Mouse (Mus musculus) heart, adult 2 months (tissue): ENCODE data around the gene Prickle1. TPM values are rescaled to one million over a fixed set of nuclear protein-coding genes. Genes with fewer than 3 reads are reported as not detected.

Experiments
- DNase-seq, 2 experiments: peaks; one replicate each; pipeline ENCODE4 v3.0.0; 2021
- H3K27ac ChIP-seq: fragments of 200-600 bp; 2 replicates; pipeline ENCODE4 v1.8.1; 2022
- H3K27me3 ChIP-seq: fragments of 200-500 bp; 2 replicates; pipeline ENCODE4 v1.6.1; 2012; ENCODE audit warnings: mild to moderate bottlenecking, low read length, inconsistent platforms, mixed read lengths; ENCODE audit not compliant: control insufficient read depth, insufficient read depth
- H3K36me3 ChIP-seq: fragments of 200-500 bp; 2 replicates; pipeline ENCODE4 v1.6.1; 2012; ENCODE audit warnings: low read length, inconsistent platforms; ENCODE audit not compliant: control insufficient read depth, insufficient read depth
- H3K4me1 ChIP-seq: fragments of 200-500 bp; 2 replicates; pipeline ENCODE4 v1.6.1; 2011; ENCODE audit warnings: low read length; ENCODE audit not compliant: control insufficient read depth, insufficient read depth
- H3K4me3 ChIP-seq: fragments of 200-600 bp; 2 replicates; pipeline ENCODE4 v1.8.1; 2022
- H3K79me2 ChIP-seq: fragments of 200-500 bp; replicated peaks from 2 replicates; pipeline ENCODE4 v1.6.1; 2012; ENCODE audit warnings: mild to moderate bottlenecking, inconsistent platforms, low read length, moderate library complexity, mixed read lengths; ENCODE audit not compliant: control insufficient read depth, insufficient read depth
- H3K9ac ChIP-seq: fragments of 200-500 bp; 2 replicates; pipeline ENCODE4 v1.6.1; 2012; ENCODE audit warnings: low read depth, mild to moderate bottlenecking, control low read depth, inconsistent platforms, low read length, mixed read lengths
- CTCF ChIP-seq: fragments of 200-600 bp; IDR thresholded peaks from 2 replicates; pipeline ENCODE4 v1.8.1; 2022; ENCODE audit warnings: antibody characterized with exemption, mild to moderate bottlenecking, moderate library complexity
- EP300 ChIP-seq: fragments of 200-500 bp; IDR thresholded peaks from 2 replicates; pipeline ENCODE4 v1.6.1; 2011; ENCODE audit warnings: low read depth, low read length, control low read depth; ENCODE audit not compliant: insufficient read depth
- POLR2A ChIP-seq: fragments of 200-500 bp; IDR thresholded peaks from 2 replicates; pipeline ENCODE4 v1.6.1; 2011; ENCODE audit warnings: mild to moderate bottlenecking, low read depth, low read length, control low read depth; ENCODE audit not compliant: insufficient read depth
- WGBS: fragments of 180-500 bp; shearing (Covaris S2); methylation state at CpG from one replicate; pipeline ENCODE4 v1.1.7; 2018; 5-methylcytosine and 5-hydroxymethylcytosine counted together
- intact Hi-C: fragments of 180-260 bp; cut with DNase I; formaldehyde crosslinking; loops from one replicate; pipeline ENCODE4 v1.15.1; 2025
- polyA plus RNA-seq: library from polyadenylated mRNA; depleted of rRNA; stranded (reverse); fragments of >200 nt; gene quantifications from 2 replicates; pipeline ENCODE4 v1.2.3, GENCODE M21; 2012
- total RNA-seq, 2 experiments: library from RNA; stranded (reverse); gene quantifications; 2 replicates each; pipeline ENCODE4 v1.2.3; 2021

Prickle1 gene
- total and polyA plus RNA-seq, 3 experiments, result 8.6 to 18.6 (median 11.2) TPM

- intact Hi-C loops, result loop anchor here (5.0 to 10.0 kb wide), 4 partner anchors 100 to 948 kb away; partner anchors contain the start of genes Irak4, Pus7l and Yaf2
- Histone ChIP-seq H3K27me3 (peaks cover 2% of the 10 kb centered on the region; the same call in 1 of the 2 replicates), H3K79me2 (no peaks in the 10 kb centered on the region), H3K36me3 (no peaks in the 10 kb centered on the region), H3K4me3 (no peak overlapping the region), H3K27ac (peak overlapping the region; percentile 43; the same call in 1 of the 2 replicates), H3K4me1 (peaks cover 2% of the 10 kb centered on the region), H3K9ac (no peak overlapping the region)
- DNase-seq, result no peak
- TF ChIP-seq EP300, result no peak
- TF ChIP-seq POLR2A, result no peak
- TF ChIP-seq CTCF, result no peak
- 67% methylated on average over 11 of the region's 11 CpGs for WGBS
Observed at GRCm38 (mm10) chr15:93596991-93597390, 1.3 kb upstream of the Prickle1 start.

- WGBS, result under 1% methylated on average over 11 of the region's 11 CpGs
- Histone ChIP-seq H3K27ac (peak overlapping the region; percentile 53), H3K79me2 (no peaks in the 10 kb centered on the region), H3K4me1 (peaks cover 2% of the 10 kb centered on the region), H3K4me3 (peak overlapping the region; percentile 69), H3K36me3 (no peaks in the 10 kb centered on the region), H3K9ac (peak overlapping the region; percentile 78), H3K27me3 (no peaks in the 10 kb centered on the region)
- TF ChIP-seq CTCF (no peak), POLR2A (peak; percentile 40; the same call in 1 of the 2 replicates), EP300 (no peak)
- intact Hi-C loops, result loop anchor here (5.0 to 10.0 kb wide), 4 partner anchors 101 to 949 kb away; partner anchors contain the start of genes Irak4, Pus7l and Yaf2
- DNase-seq, result peak; percentile 84 to 85
Observed at GRCm38 (mm10) chr15:93596285-93596684, 594 bp upstream of the Prickle1 start.

- no peak for TF ChIP-seq EP300
- TF ChIP-seq POLR2A, result no peak
- TF ChIP-seq CTCF, result peak; percentile 36; the same call in 1 of the 2 replicates
- WGBS, result under 1% methylated on average over 64 of the region's 64 CpGs
- Histone ChIP-seq H3K79me2 (no peaks in the 10 kb centered on the region), H3K36me3 (no peaks in the 10 kb centered on the region), H3K4me1 (peaks cover 6% of the 10 kb centered on the region), H3K9ac (peak overlapping the region; percentile 97), H3K27me3 (no peaks in the 10 kb centered on the region), H3K4me3 (peak overlapping the region; percentile 76), H3K27ac (peak overlapping the region; percentile 91)
- intact Hi-C loops, result loop anchor here (5.0 to 10.0 kb wide), 5 partner anchors 102 to 950 kb away; partner anchors contain the start of genes Irak4, Pus7l and Yaf2
- peak in 1 of 2 experiments; percentile 53 for DNase-seq
Observed at GRCm38 (mm10) chr15:93594888-93595698, 598 bp downstream of the Prickle1 start.

DNA sequence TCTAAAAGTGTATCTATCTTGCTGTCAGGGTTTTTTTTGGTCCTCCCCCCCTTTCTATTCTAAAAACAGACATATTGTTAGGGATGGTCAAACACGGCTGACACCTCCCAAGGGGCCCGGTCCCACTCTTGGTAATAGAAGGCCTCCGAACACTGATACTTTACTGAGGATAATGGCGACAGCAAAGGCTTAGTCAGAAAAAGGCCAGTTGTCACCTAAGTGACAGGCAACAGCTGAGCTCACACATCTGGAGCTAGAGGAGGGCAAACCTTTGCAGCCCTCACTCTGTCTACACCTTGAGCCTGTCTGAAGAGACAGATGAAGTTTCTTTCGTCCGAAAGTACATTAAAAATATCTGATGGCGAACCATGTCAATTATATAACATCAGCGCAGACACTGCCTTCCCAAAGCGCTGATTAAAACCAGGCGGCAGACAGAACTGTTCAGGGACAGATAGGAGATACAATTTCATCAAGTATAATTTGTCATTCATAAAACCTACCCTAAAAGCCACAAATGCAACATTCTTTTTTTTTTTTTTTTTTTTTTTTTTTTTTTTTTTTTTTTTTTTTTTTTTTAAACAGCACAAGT is 1.3 kb downstream of the Prickle1 start:
- H3K4me1 ChIP-seq, result peaks cover 6% of the 10 kb centered on the region
- 20% methylated on average over 10 of the region's 10 CpGs for WGBS
- H3K9ac ChIP-seq, result peak overlapping the region; percentile 97
- no peaks in the 10 kb centered on the region for H3K79me2 ChIP-seq
- peak overlapping the region; percentile 76 for H3K4me3 ChIP-seq
- no peaks in the 10 kb centered on the region for H3K36me3 ChIP-seq
- H3K27ac ChIP-seq, result peak overlapping the region; percentile 91
- intact Hi-C loops, result loop anchor here (5.0 to 10.0 kb wide), 2 partner anchors 383 to 950 kb away; partner anchors contain the start of genes Irak4 and Pus7l
- TF ChIP-seq CTCF, result no peak
- TF ChIP-seq EP300, result no peak
- TF ChIP-seq POLR2A, result no peak
- DNase-seq, result no peak
- no peaks in the 10 kb centered on the region for H3K27me3 ChIP-seq

- no peak overlapping the region for H3K27ac ChIP-seq
- no peak for TF ChIP-seq CTCF
- no peak for TF ChIP-seq EP300
- TF ChIP-seq POLR2A, result no peak
- H3K4me3 ChIP-seq, result no peak overlapping the region
- DNase-seq, result no peak
- H3K36me3 ChIP-seq, result peaks cover 2% of the 10 kb centered on the region; the same call in 1 of the 2 replicates
- H3K27me3 ChIP-seq, result no peaks in the 10 kb centered on the region
- intact Hi-C loops, result loop anchor here (5.0 to 10.0 kb wide), 2 partner anchors 385 to 952 kb away; partner anchors contain the start of genes Irak4 and Pus7l
- no peak overlapping the region for H3K9ac ChIP-seq
- no peaks in the 10 kb centered on the region for H3K79me2 ChIP-seq
- 52% methylated on average over 3 of the region's 3 CpGs for WGBS
- H3K4me1 ChIP-seq, result peaks cover 8% of the 10 kb centered on the region
Observed at GRCm38 (mm10) chr15:93592596-93592995, 3.1 kb downstream of the Prickle1 start.
